Mouse (Mus musculus): ENCODE data around the gene Noxred1. TPM values are rescaled to one million over a fixed set of nuclear protein-coding genes. Genes with fewer than 3 reads are reported as not detected.

Gene Noxred1
- polyA plus RNA-seq, 1 experiment from 2014 or later, result 2.3 TPM

DNA sequence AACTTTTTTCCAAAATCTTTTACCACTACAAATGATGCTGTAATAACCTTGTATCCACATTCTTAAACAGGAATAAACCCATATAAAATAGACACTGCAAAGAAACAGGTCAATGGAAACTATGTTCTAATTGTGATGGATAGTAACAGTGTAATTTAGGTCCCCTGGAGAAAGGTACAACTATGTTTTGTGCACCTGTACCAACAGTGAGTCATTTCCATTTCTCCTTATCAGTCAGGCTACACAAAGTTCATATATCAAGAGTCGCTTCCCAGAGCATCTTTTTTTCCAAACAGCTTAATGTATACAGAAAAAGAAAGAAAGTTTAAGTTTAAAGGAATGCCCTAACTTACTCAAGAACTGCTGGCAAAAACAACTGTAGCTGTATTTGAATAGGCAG lies 43.5 kb downstream of the Noxred1 start:
- Histone ChIP-seq H3K27ac (ENCODE audit: low read depth, low read length) (no peak overlapping the region), H3K27me3 (ENCODE audit: control insufficient read depth, insufficient read depth, low read length) (no peaks in the 10 kb centered on the region), H3K36me3 (ENCODE audit: control insufficient read depth, insufficient read depth, low read length) (no peaks in the 10 kb centered on the region), H3K9ac (replicated peaks; ENCODE audit: low read depth, low read length) (no peak overlapping the region), H3K4me1 (ENCODE audit: control insufficient read depth, insufficient read depth, low read length) (peaks cover 8% of the 10 kb centered on the region), H3K9me3 (ENCODE audit: control insufficient read depth, low read length) (no peaks in the 10 kb centered on the region), H3K4me3 (ENCODE audit: low read depth, low read length) (no peak overlapping the region), H3K4me2 (ENCODE audit: low read depth, low read length) (no peak overlapping the region)
- WGBS, result 84% methylated on average over 1 of the region's 1 CpGs
- no peak for ATAC-seq (ENCODE audit: low read depth)

GRCm38 (mm10) chr12:87193008-87193407 lies 45.5 kb downstream of the Noxred1 start:
- no peaks in the 10 kb centered on the region for H3K36me3 ChIP-seq (ENCODE audit: control insufficient read depth, insufficient read depth, low read length)
- WGBS, result 100% methylated on average over 3 of the region's 3 CpGs
- ATAC-seq (ENCODE audit: low read depth), result no peak
- H3K4me2 ChIP-seq (ENCODE audit: low read depth, low read length), result no peak overlapping the region
- no peak overlapping the region for H3K4me3 ChIP-seq (ENCODE audit: low read depth, low read length)
- H3K4me1 ChIP-seq (ENCODE audit: control insufficient read depth, insufficient read depth, low read length), result no peaks in the 10 kb centered on the region
- H3K27me3 ChIP-seq (ENCODE audit: control insufficient read depth, insufficient read depth, low read length), result no peaks in the 10 kb centered on the region
- H3K9ac ChIP-seq (replicated peaks; ENCODE audit: low read depth, low read length), result no peak overlapping the region
- no peak overlapping the region for H3K27ac ChIP-seq (ENCODE audit: low read depth, low read length)
- H3K9me3 ChIP-seq (ENCODE audit: control insufficient read depth, low read length), result no peaks in the 10 kb centered on the region

- Histone ChIP-seq H3K27ac (ENCODE audit: low read depth, low read length) (no peak overlapping the region), H3K4me3 (ENCODE audit: low read depth, low read length) (no peak overlapping the region), H3K36me3 (ENCODE audit: control insufficient read depth, insufficient read depth, low read length) (peaks cover 3% of the 10 kb centered on the region), H3K9ac (replicated peaks; ENCODE audit: low read depth, low read length) (no peak overlapping the region), H3K9me3 (ENCODE audit: control insufficient read depth, low read length) (no peaks in the 10 kb centered on the region), H3K4me2 (ENCODE audit: low read depth, low read length) (no peak overlapping the region), H3K4me1 (ENCODE audit: control insufficient read depth, insufficient read depth, low read length) (no peaks in the 10 kb centered on the region), H3K27me3 (ENCODE audit: control insufficient read depth, insufficient read depth, low read length) (no peaks in the 10 kb centered on the region)
- ATAC-seq (ENCODE audit: low read depth), result no peak
- 98% methylated on average over 4 of the region's 4 CpGs for WGBS
These were observed 60.9 kb downstream of the Noxred1 start for GRCm38 (mm10) chr12:87177631-87178030.

- no peaks in the 10 kb centered on the region for H3K27me3 ChIP-seq (ENCODE audit: control insufficient read depth, insufficient read depth, low read length)
- no peak for ATAC-seq (ENCODE audit: low read depth)
- H3K27ac ChIP-seq (ENCODE audit: low read depth, low read length), result no peak overlapping the region
- H3K4me1 ChIP-seq (ENCODE audit: control insufficient read depth, insufficient read depth, low read length), result no peaks in the 10 kb centered on the region
- peaks cover 7% of the 10 kb centered on the region for H3K36me3 ChIP-seq (ENCODE audit: control insufficient read depth, insufficient read depth, low read length)
- WGBS, result 77% methylated on average over 4 of the region's 4 CpGs
- no peaks in the 10 kb centered on the region for H3K9me3 ChIP-seq (ENCODE audit: control insufficient read depth, low read length)
- H3K4me2 ChIP-seq (ENCODE audit: low read depth, low read length), result no peak overlapping the region
- H3K9ac ChIP-seq (replicated peaks; ENCODE audit: low read depth, low read length), result no peak overlapping the region
- no peak overlapping the region for H3K4me3 ChIP-seq (ENCODE audit: low read depth, low read length)
These were observed 63.2 kb downstream of the Noxred1 start for GRCm38 (mm10) chr12:87175194-87175946.

Small RNA genes lying within 50 kb of the gene (microRNA-seq; reads per million reads assigned to microRNA genes)
- not detected for gene Gm47293

Other genes with a start within 250 kb of the Noxred1 start
- 10.3 and 20.5 TPM in 2 replicates for gene Zdhhc22, start 248.3 kb downstream of the Noxred1 start, polyA plus RNA-seq (2014; fragmentation: Nextera tagmentation; extraction: Ambion mirVana)
- gene Tmem63c, start 217.4 kb downstream of the Noxred1 start, polyA plus RNA-seq (2014; fragmentation: Nextera tagmentation; extraction: Ambion mirVana), result 10.7 and 15.8 TPM in 2 replicates
- gene Ngb, start 136.2 kb downstream of the Noxred1 start, polyA plus RNA-seq (2014; fragmentation: Nextera tagmentation; extraction: Ambion mirVana), result 2.3 and 3.6 TPM in 2 replicates
- gene Gstz1, start 91.6 kb downstream of the Noxred1 start, polyA plus RNA-seq (2014; fragmentation: Nextera tagmentation; extraction: Ambion mirVana), result 33.0 and 39.2 TPM in 2 replicates
- gene Pomt2, start 90.8 kb downstream of the Noxred1 start, polyA plus RNA-seq (2014; fragmentation: Nextera tagmentation; extraction: Ambion mirVana), result 14.4 and 16.9 TPM in 2 replicates
- gene Samd15, start 39.0 kb downstream of the Noxred1 start, polyA plus RNA-seq (2014; fragmentation: Nextera tagmentation; extraction: Ambion mirVana), result 2.6 and 3.2 TPM in 2 replicates
- gene Tmed8, start 38.3 kb downstream of the Noxred1 start, polyA plus RNA-seq (2014; fragmentation: Nextera tagmentation; extraction: Ambion mirVana), result 6.5 and 8.8 TPM in 2 replicates
- gene Vipas39, start 27.5 kb upstream of the Noxred1 start, polyA plus RNA-seq (2014; fragmentation: Nextera tagmentation; extraction: Ambion mirVana), result 61.6 and 67.8 TPM in 2 replicates
- 172 and 186 TPM in 2 replicates for gene Ahsa1, start 27.7 kb upstream of the Noxred1 start, polyA plus RNA-seq (2014; fragmentation: Nextera tagmentation; extraction: Ambion mirVana)
- gene Ism2, start 61.0 kb upstream of the Noxred1 start, polyA plus RNA-seq (2014; fragmentation: Nextera tagmentation; extraction: Ambion mirVana), result 0.37 and 0.44 TPM in 2 replicates
- gene Sptlc2, start 149.6 kb upstream of the Noxred1 start, polyA plus RNA-seq (2014; fragmentation: Nextera tagmentation; extraction: Ambion mirVana), result 70.5 and 81.8 TPM in 2 replicates
- 212 and 251 TPM in 2 replicates for gene Slirp, start 205.2 kb upstream of the Noxred1 start, polyA plus RNA-seq (2014; fragmentation: Nextera tagmentation; extraction: Ambion mirVana)
- 38.1 and 40.4 TPM in 2 replicates for gene Alkbh1, start 205.3 kb upstream of the Noxred1 start, polyA plus RNA-seq (2014; fragmentation: Nextera tagmentation; extraction: Ambion mirVana)
- gene Snw1, start 233.5 kb upstream of the Noxred1 start, polyA plus RNA-seq (2014; fragmentation: Nextera tagmentation; extraction: Ambion mirVana), result 101 and 112 TPM in 2 replicates